Mouse (Mus musculus): ENCODE measurements around the gene Akap13.

Gene Akap13

DNA sequence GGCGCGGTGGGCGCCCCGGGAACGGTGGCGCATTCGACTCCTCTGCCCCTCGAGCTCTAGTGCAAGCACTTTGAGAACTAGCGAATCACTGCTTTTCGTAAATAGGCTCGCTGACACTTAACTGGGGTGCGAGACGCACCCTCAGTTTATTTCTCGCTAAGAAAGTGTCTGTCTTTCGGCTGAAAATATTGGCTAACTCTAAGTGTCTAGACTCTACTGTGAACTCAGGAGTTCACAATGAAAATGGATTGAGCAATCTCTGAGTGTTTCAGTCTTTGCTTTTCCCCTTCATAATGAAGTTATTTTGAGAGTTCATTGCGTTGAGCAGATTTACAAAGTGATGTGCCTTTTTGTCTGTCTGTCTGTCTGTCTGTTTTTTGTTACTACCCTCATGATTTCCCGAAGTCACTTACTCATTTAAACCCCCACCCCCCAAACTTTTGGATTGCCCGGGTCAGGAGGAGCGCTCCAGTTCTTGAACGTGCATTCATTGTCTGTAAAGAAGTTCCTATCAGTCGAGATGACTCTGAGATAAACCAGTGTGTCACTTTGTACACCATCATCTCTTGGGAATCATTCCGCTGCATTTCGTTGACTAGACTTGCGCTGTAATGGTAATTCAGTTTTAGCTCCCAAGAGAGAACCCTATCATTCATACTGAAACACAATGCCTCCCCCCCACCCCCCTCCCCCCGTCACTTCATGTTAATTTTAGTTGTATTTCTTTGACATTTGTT, 986 bp downstream of the Akap13 start:
- DNase-seq (ENCODE audit: extremely low spot score, low read depth, low spot score): no peak

DNA sequence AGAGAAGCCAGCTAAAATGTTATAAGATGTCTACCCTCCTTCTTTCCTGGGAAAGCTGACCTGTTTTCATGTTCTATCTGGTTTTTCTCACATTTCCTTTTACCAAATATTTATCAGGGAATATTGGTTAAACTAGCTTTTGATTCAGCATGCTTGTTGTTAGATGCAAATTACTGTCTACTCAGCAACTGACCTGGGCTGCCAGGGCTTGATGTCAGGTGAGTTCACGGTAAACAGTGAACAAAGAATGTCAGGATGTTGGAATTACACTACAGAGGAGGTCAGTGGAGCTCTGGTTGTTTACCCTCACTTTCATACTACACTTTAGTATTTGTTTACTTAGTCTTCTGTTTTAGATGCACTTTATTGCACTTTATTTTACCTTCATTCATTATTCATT, 5.0 kb downstream of the Akap13 start:
- DNase-seq (ENCODE audit: extremely low spot score, low read depth, low spot score): no peak

DNA sequence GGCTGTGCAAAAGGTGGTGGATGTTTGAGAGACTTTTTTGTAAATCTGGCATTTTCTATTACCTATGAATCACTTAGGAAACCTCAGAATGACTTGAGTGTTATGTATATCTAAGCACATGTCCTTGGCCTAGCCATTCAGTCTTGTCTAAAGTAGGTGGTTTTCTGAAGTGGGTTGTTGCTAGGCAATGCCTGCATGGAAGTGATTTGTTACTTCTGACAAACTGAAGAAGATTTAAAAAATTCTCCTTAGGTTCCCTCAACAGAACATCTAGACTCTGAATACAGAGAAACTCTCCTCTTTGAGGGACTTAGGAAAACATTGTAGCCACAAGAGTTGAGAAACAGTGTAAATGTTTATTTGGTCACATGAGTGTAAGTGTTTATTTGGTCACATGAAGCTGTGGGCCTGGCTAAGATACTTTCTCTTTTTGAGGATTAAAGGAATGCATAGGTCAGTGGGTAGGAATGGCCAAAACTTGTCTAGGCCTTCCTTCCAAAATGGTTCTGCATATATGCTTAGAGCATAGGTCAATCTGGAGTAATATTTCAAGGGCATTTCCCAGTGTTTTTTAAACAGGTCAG, 8.3 kb downstream of the Akap13 start:
- no peak for DNase-seq (ENCODE audit: extremely low spot score, low read depth, low spot score)

DNA sequence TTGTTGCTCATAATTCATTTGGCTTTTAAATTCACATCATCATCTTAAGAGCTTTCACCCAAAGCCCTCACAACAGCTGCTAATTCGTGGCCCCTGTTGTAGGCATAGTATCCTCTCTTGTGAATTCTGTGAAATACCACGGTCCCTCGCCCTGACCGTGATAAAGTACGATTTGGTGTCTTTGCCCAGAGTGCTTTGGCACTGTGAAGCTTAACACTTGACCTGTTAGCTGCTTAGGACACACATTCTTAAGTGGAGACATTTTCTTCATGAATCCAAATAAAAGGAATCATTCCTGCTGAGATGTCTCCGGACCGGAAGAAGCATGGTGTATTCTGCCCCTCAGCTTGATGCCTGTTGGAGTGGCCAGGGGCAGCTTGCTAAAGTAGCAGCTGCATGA, 12.5 kb downstream of the Akap13 start:
- no peak for DNase-seq (ENCODE audit: extremely low spot score, low read depth, low spot score)

DNA sequence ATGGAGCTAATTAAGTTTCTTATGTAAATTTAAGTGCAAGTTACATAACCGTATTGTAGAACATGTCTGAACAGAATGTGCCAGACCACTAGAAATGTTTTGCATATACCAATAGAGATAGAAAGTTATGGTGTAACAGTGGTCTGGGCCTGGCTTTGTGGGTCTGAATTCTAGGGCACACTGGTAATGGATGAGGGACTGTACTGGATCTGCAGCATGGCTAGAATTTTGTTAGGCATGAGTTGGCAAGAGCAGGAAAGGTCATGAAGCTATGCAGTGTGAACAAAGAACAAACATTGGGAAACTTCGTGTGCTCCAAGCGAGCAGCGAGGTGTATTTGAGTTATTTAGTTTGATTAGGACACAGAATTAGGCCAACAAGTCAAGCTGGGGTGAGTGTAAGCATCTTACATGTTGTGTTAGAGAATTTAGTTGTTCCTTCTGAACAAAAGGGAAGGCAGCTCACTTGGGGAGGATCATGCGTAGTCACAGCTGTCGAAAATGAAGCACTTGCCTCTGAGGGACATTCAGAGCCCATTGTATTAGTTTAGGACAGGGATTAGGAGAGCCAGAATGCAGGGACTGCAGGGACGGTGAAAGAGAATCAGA, 15.1 kb downstream of the Akap13 start:
- DNase-seq (ENCODE audit: extremely low spot score, low read depth, low spot score): no peak

DNA sequence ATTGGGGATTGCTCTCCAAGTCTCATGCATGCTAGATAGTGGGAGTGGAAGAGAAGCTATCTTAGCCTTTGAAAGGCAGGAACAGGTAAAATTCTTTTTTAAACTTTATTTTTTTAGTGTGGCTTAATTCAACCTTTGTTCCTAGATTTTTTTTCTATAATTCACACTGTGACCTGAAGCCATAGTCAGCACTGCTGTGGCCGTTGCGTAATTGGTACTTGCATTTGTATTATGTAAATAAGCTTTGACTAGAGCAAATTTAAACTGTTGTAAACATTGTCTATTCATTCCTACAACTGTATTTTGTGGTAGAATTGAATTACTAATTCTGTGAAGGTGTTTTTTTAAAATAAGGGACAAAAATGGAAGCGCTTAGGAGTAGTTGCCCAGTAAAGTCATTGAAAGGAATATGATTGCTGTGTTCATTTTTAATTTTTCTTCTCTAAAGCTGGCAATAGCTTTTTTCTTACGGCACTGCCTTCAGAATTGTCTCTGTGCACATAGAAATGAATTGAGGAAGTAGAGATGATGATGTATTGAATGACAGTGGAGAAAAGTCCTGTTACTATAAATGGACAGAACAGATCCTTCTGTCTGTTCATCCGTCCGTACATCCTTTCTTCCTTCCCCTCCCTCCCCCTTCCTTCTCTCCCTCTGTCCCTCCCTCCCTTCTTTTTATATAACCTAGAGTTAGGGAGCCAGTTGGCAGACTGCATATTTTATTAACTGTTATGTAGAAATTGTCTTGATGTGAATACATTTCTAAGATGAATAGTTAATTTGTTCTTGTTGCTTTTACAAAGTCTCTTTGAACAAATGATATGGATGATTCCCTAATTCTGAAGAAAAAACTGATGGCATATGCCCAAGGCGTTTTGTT, 17.2 kb downstream of the Akap13 start:
- no peak for DNase-seq (ENCODE audit: extremely low spot score, low read depth, low spot score)

DNA sequence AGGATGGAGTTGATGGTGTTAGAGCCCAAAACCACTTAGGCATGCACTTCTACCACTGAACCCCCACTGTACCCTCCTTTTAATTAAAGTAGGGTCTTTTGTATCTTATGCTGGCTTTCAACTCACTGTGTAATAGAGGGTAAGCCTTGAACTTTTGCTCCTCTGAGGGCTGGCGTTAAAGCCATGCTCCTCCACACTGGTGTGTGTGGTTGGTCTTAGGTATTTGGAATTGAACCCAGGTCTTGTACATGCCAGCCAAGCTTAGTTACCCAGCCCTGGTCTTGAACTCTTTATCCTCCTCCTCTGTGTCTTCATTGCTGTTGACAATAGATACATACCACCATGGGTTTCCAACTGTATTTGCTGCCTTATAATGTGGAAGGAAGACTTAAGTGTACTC, 18.0 kb downstream of the Akap13 start:
- DNase-seq (ENCODE audit: extremely low spot score, low read depth, low spot score): no peak

DNA sequence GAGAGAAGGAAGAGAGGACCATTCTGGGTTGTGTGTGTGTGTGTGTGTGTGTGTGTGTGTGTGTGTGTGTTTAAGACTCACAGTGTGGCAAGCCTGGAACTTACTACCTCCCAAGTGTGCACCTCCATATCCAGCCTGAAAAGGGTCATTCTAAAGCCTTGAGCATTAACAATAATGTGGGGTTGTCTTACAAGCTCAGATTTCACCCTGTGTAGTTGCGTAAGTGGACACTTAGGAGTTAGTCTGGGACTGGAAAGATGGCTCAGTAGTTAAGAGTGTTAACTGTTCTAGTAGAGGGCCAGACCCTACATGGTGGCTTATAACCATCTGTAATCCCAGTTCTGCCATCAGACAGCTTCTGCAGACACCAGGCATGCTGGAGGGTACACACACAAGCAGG, 18.7 kb downstream of the Akap13 start:
- no peak for DNase-seq (ENCODE audit: extremely low spot score, low read depth, low spot score)

DNA sequence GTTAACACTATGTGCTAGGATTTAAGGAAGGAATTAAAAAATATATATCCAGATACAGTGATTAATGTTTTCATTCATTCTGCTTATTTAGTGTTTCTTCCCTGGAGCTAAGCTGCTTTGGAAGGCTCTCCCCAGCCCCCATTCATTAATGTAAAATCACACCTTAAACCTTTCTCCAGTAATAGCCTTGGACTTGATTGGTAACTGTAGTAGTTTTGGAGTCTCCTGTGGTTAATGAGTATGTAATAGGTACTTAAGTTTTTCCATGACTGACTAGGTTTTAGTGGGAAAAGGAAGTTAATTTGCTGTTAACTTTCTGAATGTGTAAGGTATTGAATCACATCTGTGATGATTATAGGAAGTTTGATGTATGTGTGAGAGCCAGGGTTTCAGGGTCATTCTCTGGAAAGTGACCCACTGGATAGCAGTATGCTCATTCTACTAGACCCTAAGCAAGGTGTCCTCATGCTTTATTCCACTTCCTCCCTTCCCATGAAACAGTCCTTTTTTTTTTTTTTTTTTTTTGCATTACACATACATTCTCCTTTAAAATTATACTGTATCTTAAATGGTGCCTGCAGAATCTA, 19.3 kb downstream of the Akap13 start:
- no peak for DNase-seq (ENCODE audit: extremely low spot score, low read depth, low spot score)

DNA sequence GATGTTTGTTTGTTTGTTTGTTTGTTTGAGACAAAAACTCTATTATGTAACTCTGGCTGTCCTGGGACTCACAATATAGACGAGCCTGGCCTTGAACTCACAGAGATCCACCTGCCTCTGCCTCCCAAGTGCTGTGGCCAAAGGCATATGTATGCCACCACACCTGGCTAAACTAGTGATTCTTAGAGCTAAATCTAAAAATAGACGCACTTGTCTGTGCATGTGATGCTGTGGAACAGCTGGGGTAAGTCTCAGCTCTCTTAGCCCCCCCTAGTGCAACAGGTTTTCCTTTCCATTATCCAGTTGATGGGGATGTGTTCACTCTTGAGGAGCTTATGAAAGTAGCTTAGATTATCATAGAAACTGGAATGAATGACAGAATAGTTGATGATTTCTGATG, 22.7 kb downstream of the Akap13 start:
- no peak for DNase-seq (ENCODE audit: extremely low spot score, low read depth, low spot score)

DNA sequence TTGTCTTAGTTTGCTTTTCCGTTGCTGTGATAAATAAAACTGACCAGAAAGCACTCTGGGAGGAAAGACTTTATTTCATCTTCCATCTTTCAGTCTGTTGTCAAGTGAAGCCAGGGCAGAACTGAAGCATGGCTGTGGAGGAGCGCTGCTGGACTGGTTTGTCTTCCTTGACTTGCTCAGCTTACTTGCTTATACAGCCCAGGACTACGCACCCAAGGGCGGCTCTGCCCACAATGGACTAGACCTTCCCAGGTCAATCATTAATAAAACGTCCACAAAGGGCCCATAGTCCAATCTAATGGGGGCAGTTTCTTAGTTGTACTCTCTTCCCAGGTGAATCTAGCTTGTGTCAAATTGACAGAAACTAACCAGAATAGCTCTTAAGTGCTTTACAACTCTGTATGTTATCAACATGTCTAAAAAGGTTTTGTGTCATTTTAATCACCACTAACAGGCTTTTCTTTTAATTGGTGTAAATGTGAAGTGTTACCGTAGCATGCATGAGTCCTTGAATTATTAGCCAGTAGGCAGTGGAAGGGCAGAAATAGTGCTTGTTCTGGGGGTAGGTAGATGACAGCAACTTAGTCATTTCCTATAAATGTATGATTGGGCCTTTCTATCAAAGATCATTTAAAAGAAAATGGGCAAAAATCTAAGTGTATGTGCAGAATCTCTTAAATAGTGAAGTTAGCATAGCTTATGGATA, 25.5 kb downstream of the Akap13 start:
- DNase-seq (ENCODE audit: extremely low spot score, low read depth, low spot score): no peak

DNA sequence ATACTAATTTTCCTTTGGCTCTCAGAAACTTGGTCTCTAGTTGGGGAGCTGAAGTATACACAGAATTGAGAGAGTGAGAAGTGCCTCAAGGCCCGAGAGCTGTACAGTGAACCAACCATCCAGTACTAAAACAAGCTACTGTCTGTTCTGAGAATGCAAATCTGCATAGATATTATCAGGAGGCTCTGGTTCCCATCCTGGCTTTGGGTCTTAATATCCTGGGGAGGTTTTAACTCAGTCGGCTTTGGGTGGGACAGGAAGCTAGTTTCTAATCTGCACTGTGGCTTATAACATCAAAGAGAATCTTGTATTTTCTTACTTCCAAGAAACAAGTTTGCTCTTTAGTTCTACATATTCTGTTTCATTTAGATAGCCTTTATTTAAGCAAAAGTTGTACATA, 30.7 kb downstream of the Akap13 start:
- no peak for DNase-seq (ENCODE audit: extremely low spot score, low read depth, low spot score)

DNA sequence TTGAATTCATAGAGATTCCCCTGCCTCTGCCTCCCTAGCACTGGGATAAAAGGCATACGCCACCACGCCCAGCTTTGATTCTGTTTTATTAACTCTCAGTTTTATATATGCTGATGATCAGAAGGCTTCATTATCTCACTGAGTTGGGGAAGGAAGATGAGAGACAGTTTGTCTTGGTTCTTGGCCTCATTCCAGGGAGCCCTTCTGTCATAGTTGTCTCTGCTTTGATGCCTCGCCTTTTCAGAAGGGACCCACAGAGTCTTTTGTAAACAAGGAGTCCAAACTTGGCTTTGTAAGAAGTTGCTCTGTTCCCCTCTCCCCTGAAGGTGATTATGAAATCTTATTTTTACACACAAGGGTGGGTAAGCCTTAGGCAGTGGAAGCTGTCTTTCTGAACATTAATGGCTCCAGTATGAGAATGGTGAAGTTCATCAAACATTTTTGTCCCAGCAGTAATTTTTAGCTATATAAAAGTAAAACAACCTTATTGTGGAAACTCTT, 40.7 kb downstream of the Akap13 start:
- no peak for DNase-seq (ENCODE audit: extremely low spot score, low read depth, low spot score)

DNA sequence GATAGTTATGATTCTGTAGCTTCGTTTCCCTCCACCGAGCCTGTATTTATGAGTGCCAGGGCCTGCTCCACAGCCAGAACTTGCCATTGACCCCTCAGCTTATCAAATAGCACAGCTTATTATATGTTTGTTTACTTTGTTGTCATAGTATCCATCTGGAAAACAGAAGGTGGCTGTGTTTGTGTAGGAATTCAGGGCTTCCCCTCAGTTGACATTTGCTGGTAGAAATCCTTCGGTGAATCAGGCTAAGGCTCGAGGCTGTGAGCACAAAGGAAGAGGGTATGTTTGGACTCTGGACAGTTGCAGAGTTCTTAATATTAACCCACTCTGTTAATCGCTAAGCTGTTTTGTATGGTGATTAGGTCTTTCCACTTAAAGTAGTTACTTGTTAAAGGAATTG, 43.3 kb downstream of the Akap13 start:
- DNase-seq (ENCODE audit: extremely low spot score, low read depth, low spot score): no peak

DNA sequence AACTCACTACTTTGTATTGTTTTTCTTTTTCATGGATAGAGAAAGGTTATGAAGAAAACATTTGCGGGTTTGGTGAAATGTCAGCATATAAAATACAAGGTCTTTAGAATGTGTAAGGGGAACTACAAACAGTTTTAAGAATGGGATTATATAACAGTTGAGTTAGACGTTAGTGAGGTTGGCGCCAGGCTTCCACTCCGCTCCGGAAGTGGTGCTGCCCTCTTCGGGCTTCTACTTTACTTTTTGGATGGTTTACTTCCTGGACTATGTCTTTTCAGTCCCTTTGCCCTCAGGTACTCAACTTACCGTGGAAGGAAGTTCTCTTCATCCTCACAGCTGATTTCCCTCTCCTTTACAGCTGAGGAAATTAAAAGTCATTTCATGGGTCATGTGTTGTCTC, 43.9 kb downstream of the Akap13 start:
- DNase-seq (ENCODE audit: extremely low spot score, low read depth, low spot score): no peak

DNA sequence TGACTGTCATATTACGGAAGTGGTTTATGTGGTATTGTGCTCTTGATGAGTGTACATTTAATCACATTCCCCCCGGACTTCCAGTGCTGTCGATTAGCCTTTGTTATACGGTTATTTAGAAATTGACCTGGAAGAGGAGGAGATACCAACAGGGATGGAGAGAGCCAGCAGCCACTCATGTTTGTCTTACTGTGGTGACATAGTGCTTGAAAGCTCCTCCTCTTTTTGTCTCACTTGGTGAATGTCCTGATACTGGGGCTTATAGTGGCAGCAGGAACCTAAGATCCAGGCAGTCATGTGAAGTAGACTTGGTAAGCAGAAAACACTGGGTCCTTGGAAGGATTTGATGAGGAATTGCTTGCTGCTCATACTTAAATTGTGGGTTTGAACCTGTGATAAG, 44.8 kb downstream of the Akap13 start:
- no peak for DNase-seq (ENCODE audit: extremely low spot score, low read depth, low spot score)

DNA sequence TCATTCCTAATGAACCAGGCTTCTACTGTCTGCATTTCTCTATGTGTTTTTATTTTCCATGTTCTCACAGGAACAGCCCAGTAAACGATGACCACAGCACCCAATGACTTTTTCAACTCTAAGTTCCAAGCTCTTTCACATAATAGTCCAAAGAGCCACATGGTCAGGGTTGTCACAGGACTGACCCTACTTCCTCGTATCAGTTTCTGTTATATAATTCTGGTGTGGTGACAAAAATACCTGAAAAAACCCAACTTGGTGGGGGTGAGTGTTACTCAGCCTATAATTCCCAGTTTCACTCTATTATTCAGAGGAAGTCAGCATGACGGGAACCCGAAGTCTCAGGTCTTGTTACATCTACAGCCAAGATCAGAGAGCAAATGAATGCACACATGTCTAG, 45.5 kb downstream of the Akap13 start:
- DNase-seq (ENCODE audit: extremely low spot score, low read depth, low spot score): no peak

DNA sequence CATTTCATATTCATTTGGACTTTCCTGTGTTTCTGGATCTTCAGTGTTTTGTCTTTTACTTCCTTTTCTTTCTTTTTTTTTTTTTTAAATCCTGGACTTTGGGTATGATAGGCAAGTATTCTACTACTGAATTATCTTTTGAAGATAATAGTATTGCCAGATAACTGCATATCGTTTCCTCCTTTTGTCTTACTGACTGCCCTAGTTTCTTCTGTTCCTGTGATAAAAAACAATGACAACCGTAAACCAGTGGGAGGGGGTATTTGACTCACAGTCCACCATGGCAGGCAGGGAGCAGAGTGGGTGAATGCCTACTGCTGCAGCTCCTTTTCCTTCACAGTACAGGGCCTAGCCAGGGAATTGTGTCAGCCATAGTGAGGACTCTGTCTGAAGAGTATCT, 49.2 kb downstream of the Akap13 start:
- no peak for DNase-seq (ENCODE audit: extremely low spot score, low read depth, low spot score)

DNA sequence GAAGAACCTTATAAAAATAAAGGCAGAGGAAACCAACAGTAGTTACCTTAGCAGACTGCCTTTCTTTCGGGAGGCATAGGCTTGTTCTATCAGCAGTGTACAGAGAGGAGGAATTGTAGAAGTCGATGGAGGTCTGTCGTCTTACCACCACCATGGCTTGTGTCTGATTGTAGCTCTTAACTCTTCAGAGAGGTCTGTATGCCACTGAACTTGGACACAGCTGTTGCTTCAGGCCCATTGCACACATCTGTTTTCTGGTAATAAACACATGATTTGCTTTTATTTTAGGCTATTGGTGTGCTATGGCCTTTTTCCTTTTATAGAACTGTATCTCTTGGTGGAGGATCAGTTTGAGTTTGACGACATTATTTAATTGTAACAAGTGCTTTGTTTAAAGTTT, 51.3 kb downstream of the Akap13 start:
- no peak for DNase-seq (ENCODE audit: extremely low spot score, low read depth, low spot score)

DNA sequence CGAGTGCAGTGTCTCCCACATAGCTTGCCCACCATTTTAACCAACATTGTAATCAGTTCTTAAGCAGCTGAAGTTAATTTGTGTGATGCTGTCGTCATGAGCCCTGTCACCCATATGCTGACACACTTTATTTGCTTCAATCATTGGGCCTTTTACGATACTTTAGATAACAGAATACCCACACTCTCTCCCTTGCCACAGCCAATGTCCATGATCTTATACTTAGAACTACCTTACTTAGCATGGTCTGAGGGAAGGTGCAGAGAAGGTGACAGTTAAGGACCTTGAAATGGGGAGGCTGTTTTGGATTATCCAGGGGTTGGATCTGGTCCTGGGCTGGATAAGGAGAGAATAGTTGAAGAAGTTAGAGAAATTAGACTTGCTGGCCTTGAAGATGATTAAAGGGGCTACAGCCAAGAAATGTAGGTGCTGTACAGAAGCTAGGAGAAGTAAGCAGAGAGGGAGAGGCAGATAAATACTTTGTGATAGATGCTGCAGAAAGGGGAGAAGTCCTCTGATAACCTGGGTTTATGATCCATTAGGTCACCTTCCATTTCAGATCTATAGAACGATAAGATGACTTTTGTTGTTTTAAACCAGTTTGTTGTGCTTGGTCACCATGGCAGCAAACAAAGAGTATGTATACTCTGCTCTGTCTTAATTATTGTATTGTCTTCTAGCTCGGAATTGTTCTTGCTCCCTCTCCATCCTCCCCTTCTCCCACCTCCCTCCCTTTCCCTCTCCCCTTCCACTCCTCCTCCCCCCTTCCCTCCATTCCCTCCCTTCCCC, 53.9 kb downstream of the Akap13 start:
- no peak for DNase-seq (ENCODE audit: extremely low spot score, low read depth, low spot score)
